Mouse (Mus musculus) brain, embryonic 14.5 days (tissue): ENCODE data around the gene Klf5. TPM values are rescaled to one million over a fixed set of nuclear protein-coding genes. Genes with fewer than 3 reads are reported as not detected.
A peak's percentile ranks its signal among the peaks of the same experiment; 100 is the strongest.

Experiments
- DNase-seq: peaks from one replicate; pipeline ENCODE4 v3.0.0-alpha.2; 2011; ENCODE audit warnings: low read depth
- CTCF ChIP-seq: fragments of 200-500 bp; IDR thresholded peaks from 2 replicates; pipeline ENCODE4 v1.5.1; 2012; ENCODE audit warnings: inconsistent platforms, mild to moderate bottlenecking, moderate library complexity, borderline replicate concordance; ENCODE audit not compliant: insufficient read depth, insufficient read length; ENCODE audit errors: extremely low read depth
- POLR2A ChIP-seq: fragments of 200-500 bp; IDR thresholded peaks from 2 replicates; pipeline ENCODE4 v1.6.1; 2012; ENCODE audit warnings: mild to moderate bottlenecking, inconsistent platforms, borderline replicate concordance; ENCODE audit not compliant: poor library complexity, insufficient read depth, insufficient read length, severe bottlenecking; ENCODE audit errors: extremely low read depth
- polyA plus RNA-seq: library from polyadenylated mRNA; depleted of rRNA; stranded (reverse); fragments of >200 nt; gene quantifications from 2 replicates; pipeline ENCODE4 v1.2.3, GENCODE M21; 2012

Gene Klf5
- polyA plus RNA-seq, 1 experiment, result 3.3 TPM

DNA sequence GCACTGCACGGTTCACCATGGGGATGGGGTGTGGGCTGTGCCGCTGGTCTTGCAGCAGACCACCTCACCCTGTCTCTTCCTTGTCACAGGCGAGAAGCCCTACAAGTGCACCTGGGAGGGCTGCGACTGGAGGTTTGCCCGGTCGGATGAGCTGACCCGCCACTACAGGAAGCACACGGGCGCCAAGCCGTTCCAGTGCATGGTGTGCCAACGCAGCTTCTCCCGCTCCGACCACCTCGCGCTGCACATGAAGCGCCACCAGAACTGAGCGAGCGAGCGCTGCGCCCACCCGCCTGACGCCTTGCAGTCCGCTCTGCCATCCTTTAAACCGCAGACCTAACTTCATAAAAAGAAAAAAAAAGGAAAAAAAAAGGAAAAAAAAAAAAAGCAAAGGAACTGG is 14.6 kb downstream of the Klf5 start:
- DNase-seq, result no peak
- TF ChIP-seq POLR2A, result no peak
- TF ChIP-seq CTCF, result no peak

DNA sequence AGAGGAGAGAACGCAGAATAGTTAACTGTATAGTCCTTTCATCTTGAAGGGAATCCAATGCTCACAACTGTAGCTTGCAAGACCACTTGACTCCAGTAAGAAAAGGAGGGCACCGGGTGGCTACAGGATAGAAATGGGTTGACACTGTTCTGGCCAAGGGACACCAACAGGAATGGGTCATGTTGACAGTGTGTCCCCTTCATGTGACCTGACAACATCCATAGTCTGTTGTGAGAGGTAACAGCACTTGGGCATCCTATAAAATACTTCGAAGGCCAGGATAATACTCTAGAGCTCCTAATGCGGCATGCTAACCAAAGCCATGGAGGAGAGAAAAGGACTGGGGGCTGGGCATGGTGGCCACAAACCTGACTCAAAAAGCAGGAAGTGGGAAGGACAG is 17.8 kb downstream of the Klf5 start:
- no peak for TF ChIP-seq POLR2A
- no peak for TF ChIP-seq CTCF

DNA sequence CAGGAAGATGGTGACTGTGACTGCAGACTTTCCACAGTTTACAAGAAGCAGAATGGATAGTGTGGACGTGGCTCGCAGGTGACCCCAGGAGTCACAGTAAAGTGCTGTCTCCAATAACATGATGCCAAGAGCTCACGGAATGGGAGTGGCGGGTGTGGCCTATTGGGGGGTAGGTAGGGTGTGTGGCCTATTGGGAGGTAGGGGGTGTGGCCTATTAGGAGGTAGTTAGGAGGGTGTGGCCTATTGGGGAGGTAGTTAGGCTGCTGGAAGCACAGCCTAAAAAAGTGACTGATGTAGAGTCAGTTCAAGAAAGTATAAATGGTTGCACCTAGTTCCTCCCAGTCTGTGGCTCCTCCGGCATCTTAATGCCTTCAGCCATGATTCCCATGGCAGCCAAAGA is 22.2 kb downstream of the Klf5 start:
- no peak for DNase-seq
- TF ChIP-seq CTCF (no peak), POLR2A (no peak)

More for the DNA sequence above, 17.8 kb downstream of the Klf5 start:
- DNase-seq, result no peak

DNA sequence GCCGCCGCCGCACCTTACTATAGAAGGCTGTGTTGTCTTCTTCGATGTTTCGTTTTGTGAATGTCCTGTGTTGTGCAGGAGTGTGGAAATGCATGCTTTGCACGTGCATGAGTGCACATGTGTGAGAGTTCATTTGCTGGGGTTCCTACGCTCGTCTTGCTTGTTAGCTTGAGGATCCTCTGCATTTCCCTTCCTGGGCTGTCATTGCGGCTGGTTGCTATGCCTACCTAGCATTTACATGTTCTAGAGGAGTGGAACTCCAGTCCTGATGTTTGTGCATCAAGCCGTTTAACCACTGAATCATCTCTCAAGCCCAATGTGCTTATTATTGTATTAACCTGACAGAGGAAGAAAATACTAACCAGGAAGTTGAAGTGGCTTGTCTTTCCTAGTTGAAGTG is 24.9 kb downstream of the Klf5 start:
- DNase-seq, result no peak
- TF ChIP-seq CTCF, result no peak
- no peak for TF ChIP-seq POLR2A

DNA sequence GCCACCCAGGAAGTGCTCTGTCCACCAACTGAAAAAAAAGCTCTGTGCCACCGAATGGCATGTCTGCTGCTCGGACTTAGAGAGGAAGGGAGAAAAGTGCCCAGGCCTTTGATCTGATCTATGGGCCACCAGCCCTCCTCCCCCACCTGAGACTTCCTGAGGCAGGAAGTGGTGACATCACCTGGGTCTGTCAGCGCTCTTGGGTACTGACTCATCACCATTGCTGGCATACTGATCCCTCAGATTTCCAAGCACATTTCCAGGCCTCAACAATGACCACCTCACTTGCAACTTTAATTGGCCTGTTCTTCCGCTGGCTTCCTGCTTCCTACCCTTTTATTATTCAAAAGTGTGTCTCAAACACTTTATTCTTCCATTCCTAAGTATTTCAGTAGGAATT is 26.0 kb downstream of the Klf5 start:
- TF ChIP-seq CTCF (no peak), POLR2A (no peak)
- DNase-seq, result no peak

DNA sequence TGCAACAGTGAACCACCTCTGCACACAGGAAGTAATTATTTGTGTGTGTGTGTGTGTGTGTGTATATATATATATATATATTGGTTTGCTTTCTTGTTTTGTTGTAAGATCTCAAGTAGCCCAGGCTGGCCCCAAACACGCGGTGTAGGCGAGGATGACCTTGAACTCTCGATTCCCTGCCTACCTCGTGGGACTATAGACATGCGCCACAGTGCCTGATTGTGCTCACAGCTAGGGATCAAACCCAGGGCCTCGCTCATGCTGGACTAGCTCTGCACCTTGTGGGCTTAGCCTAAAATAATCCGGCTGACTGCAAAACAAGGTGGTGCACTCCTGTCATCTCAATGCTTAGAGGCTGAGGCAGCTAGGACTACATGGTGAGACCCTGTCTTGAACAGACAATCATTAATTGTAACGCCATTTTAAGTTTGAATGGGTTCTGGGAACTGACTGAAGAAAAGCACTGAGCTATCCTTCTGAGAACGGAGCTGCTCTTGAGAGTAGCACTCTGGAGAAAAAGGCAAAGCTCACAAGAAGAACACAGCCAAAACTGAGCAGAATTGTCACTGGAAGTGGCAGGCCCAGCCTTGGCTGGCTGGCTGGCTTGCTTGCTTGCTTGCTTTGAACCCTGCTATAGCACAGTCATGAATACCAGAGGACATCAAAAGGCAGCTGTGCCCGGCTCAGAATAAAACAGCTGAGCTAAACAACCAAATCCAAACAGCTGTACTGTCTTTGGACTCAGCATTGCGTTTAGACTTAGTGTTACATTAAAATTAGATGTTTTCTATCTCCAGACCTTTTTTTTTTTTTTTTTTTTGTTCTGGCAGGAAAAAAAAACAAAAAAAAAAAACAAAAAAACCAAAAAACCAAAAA is 27.3 kb downstream of the Klf5 start:
- peak; percentile 15 for DNase-seq
- TF ChIP-seq POLR2A, result no peak
- TF ChIP-seq CTCF, result no peak

DNA sequence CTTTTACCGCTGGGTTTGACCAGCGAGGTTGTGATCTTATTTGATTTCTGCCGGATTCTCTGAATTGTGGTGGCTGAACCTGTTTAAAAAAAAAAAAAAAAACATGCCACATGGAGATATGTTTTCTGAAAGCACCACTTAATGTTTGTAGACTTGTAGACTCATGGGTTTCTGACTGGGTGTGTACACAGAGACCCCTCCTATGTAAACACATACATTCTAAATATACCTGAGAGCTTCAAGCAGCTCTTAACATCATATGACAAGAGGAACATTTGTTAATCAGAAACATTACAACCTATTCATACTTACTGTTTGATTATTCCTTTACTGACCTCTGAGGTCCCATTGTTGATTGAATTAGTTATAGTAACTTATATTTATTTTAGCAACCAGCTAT is 38.1 kb downstream of the Klf5 start:
- TF ChIP-seq CTCF (no peak), POLR2A (no peak)
- no peak for DNase-seq

DNA sequence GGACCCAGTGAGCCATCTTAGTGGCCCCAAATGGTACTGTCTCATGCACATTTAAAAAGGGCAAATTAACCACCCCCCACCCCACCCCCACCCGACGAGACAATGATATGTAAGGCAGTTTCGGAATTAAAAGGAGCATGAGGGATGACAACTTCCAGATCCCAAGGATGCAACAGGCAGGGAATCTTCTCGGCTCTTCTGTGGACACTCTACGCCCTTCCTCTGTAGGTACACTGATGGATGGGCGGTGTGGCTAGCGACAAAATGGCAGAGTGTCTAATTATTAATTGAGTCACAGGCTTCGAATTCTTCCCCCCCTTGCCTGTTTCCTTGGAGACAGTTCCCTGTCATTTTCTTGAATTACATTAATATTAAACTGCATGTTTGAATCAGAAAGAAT is 40.5 kb downstream of the Klf5 start:
- no peak for TF ChIP-seq POLR2A
- no peak for TF ChIP-seq CTCF
- peak; percentile 32 for DNase-seq

DNA sequence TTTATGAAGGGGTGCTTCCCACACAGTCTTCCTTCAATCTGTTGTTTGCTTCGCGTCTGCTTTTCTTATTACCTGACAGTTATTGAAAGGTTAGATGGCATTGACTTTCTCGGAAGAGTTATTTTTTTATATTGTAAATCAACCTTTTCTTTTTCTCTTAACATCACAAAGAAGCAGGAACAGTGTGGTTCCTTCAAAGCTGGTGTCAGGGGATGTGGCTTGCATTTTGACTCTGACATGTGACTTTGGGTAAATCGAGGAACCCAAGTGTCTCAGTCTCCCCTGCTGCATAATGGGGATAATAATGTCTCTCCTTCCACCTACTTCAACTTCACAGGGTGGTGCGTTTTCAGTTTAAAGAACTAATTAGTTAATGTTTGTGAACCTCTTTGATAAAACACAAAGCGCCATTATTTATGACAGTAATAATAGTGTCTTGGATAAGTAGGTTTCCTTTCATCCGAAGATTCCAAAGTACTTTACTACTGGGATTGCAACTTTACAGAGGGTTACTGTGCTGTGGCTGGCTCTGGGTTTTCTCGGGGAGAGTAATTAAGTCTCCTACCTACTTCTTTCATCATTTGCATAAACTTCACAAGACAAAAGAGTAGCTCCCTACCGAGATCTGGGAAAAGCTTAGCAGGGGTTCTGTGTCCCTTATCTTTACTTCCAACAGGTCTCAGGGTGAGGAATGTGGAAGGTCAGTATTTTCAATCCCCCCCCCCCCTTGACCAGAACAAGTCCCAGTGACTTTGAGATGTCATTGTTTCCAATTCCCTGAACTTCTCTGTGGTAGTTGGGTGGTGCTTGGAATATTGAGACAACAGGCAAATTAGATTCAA is 41.4 kb downstream of the Klf5 start:
- no peak for DNase-seq
- TF ChIP-seq POLR2A (no peak), CTCF (no peak)

DNA sequence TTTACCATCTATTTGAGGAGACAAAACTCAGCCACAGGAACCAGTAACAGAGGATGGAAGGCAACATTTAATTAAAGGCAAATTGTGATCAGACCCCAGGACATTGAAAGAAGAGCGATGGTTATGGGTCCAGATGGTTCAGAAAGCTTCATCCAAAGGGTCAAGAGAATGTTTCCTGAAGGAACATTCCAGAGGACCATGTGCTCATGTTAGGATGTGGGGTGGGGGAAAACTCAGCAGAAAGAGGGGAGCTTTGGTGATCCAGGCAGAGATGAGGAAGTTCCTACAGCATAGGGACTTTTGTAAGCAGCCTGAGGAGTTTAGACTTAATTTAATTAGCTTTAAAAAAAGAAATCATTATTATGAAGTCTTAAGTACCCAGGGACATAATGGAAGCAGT is 42.2 kb downstream of the Klf5 start:
- DNase-seq, result no peak

DNA sequence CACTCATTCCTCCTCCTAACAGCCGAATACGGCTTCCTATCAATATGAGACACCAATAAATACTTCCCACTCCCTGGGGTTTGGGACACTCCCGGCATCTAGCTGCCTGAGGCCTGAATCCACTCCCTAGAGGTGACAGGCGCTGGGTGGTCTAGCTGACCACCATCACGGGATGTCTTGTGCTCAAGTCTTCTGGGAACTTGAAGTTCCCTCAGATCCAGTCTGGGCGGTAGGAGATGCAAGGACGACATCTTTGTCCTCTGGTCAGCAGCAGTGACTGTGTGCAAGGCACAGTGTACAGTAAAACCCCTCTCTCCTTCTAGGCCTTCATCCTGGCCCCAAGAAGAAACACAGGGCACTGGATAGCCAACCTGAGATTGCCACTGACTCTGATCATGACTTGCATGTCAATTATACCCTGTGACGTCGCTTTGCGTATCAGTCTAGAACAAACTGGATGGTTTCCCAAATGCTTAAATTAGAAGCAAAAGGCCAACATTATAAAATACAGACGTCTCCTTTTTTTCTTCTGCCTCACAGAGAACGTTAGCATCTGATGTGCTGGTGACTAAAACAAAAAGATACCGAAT is 49.8 kb downstream of the Klf5 start:
- DNase-seq, result peak; percentile 45

More for the DNA sequence above, 42.2 kb downstream of the Klf5 start:
- TF ChIP-seq CTCF (no peak), POLR2A (no peak)

DNA sequence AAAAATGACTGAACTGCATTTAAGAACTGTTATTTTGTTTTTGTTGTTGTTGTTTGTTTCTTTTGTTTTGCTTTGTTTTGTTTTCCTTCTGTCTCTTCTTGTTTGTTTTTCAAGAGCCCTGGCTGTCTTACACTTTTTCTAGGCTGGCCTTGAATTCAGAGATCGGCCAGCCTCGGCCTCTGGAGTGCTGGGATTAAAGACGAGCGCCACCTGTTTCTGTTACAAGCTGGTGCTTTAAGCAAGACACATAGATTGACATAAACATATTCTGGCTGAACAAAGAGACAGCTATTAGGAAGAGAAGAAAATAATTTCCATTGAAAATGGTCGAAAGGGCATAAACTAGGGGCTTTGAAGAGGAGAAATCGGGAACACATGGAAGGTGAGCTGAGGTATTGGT is 51.1 kb downstream of the Klf5 start:
- TF ChIP-seq POLR2A (no peak), CTCF (no peak)
- DNase-seq, result no peak

More for the DNA sequence above, 49.8 kb downstream of the Klf5 start:
- TF ChIP-seq POLR2A, result no peak
- no peak for TF ChIP-seq CTCF

DNA sequence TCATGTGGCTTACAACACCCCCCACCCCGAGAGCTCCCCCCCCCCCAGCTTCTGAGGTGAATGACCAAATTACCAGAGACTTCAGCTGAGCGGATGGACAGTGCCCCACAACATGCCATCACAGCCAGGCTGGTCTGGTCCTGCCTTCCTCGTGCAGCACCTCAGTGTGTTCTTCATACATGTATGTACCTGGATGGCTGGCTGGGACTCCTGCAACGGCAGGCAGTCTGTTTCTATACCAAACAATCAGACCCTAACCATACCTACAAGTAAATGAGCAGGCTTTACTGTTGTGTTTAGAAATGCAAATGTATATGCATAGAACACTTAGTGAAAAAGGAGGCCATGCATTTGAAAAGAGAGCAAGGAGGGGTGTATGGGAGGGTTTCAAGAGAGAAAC is 54.5 kb downstream of the Klf5 start:
- TF ChIP-seq CTCF (no peak), POLR2A (no peak)
- no peak for DNase-seq
